Mouse (Mus musculus) mature B cell (primary cell): ENCODE measurements around the gene Eya2.

Experiments
- in situ Hi-C: fragments of 300-500 bp; cut with MboI; formaldehyde crosslinking; loops from 2 replicates; pipeline ENCODE4 v1.14.3; 2019

Gene Eya2

GRCm38 (mm10) chr2:165593763-165594162, 1.1 kb upstream of the Eya2 start:
- in situ Hi-C loops, result no loop called here

- in situ Hi-C loops, result no loop called here
These were observed 841 bp downstream of the Eya2 start for GRCm38 (mm10) chr2:165595676-165596070.

- in situ Hi-C loops, result no loop called here
These were observed 1.3 kb downstream of the Eya2 start for GRCm38 (mm10) chr2:165596141-165596540.

- in situ Hi-C loops, result no loop called here
These were observed 2.7 kb downstream of the Eya2 start for GRCm38 (mm10) chr2:165597536-165597935.

GRCm38 (mm10) chr2:165598139-165598538, 3.3 kb downstream of the Eya2 start:
- in situ Hi-C loops, result no loop called here

GRCm38 (mm10) chr2:165599566-165599965, 4.7 kb downstream of the Eya2 start:
- in situ Hi-C loops, result no loop called here

- in situ Hi-C loops, result no loop called here
These were observed 6.1 kb downstream of the Eya2 start for GRCm38 (mm10) chr2:165600926-165601325.

GRCm38 (mm10) chr2:165601605-165602004, 6.8 kb downstream of the Eya2 start:
- in situ Hi-C loops, result no loop called here

GRCm38 (mm10) chr2:165603775-165604174, 8.9 kb downstream of the Eya2 start:
- in situ Hi-C loops, result no loop called here

- in situ Hi-C loops, result no loop called here
These were observed 16.9 kb downstream of the Eya2 start for GRCm38 (mm10) chr2:165611551-165612253.

- in situ Hi-C loops, result no loop called here
These were observed 19.0 kb downstream of the Eya2 start for GRCm38 (mm10) chr2:165613741-165614339.

GRCm38 (mm10) chr2:165621488-165621887, 26.7 kb downstream of the Eya2 start:
- in situ Hi-C loops, result no loop called here

- in situ Hi-C loops, result no loop called here
These were observed 27.8 kb downstream of the Eya2 start for GRCm38 (mm10) chr2:165622596-165622995.

GRCm38 (mm10) chr2:165626826-165627225, 32.0 kb downstream of the Eya2 start:
- in situ Hi-C loops, result no loop called here

GRCm38 (mm10) chr2:165627974-165628373, 33.1 kb downstream of the Eya2 start:
- in situ Hi-C loops, result no loop called here

GRCm38 (mm10) chr2:165629900-165630299, 35.1 kb downstream of the Eya2 start:
- in situ Hi-C loops, result no loop called here

GRCm38 (mm10) chr2:165633011-165633785, 38.4 kb downstream of the Eya2 start:
- in situ Hi-C loops, result no loop called here

GRCm38 (mm10) chr2:165634481-165634880, 39.6 kb downstream of the Eya2 start:
- in situ Hi-C loops, result no loop called here

GRCm38 (mm10) chr2:165639075-165639755, 44.4 kb downstream of the Eya2 start:
- in situ Hi-C loops, result no loop called here

- in situ Hi-C loops, result no loop called here
These were observed 47.2 kb downstream of the Eya2 start for GRCm38 (mm10) chr2:165641909-165642505.

- in situ Hi-C loops, result no loop called here
These were observed 48.8 kb downstream of the Eya2 start for GRCm38 (mm10) chr2:165643596-165643995.

GRCm38 (mm10) chr2:165644057-165644456, 49.2 kb downstream of the Eya2 start:
- in situ Hi-C loops, result no loop called here
